Mouse (Mus musculus): ENCODE data around the gene Card14. TPM values are rescaled to one million over a fixed set of nuclear protein-coding genes. Genes with fewer than 3 reads are reported as not detected.
A peak's percentile ranks its signal among the peaks of the same experiment; 100 is the strongest.
"Not testable (repeated sequence)": the region's sequence is repeated elsewhere in the genome, so short reads cannot be mapped to it uniquely, and the experiment has no call there.

Card14 gene
- polyA plus RNA-seq, 1 experiment from 2014 or later, result 0.24 TPM

DNA sequence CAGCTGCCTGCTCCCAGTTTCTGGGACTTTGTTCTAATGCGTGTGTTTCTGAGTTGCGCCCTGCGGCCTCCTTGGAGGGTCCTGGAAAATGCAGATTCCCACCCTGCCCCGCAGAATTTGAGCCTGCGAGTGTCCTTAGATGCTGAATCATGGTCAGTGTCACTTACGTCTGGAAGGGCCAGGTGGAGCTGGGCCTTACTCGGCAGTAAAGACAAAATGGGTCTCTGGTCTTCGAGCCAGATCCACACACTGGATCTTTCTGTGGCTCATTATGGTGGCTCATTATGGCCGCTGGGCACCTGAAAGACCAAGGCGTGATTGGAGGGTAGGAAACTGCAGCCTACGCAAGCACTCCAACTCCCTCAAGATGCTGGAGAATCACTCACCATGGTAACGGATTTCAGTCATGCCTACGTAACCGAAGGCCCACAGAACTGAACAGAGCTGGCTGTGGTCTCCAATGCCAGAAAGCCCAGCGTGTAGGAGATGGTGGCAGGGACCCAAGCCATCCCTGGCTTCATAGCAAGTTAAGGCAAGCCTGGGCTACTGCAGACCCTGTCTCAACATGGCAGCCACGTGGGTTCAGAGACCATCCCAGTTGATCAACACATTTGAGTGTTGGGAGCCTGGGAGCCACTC lies 38.9 kb upstream of the Card14 start:
- no peaks in the 10 kb centered on the region for H3K9me3 ChIP-seq (replicated peaks; ENCODE audit: control insufficient read depth, low read length)
- WGBS (ENCODE audit: insufficient replicate concordance), result 68% methylated on average over 16 of the region's 16 CpGs
- H3K27me3 ChIP-seq (ENCODE audit: control insufficient read depth, insufficient read depth, low read depth, low read length), result no peaks in the 10 kb centered on the region
- ATAC-seq (ENCODE audit: low read depth), result no peak
- peak overlapping the region; percentile 79 for H3K4me3 ChIP-seq (ENCODE audit: low read depth, low read length)
- peak overlapping the region; percentile 80 for H3K9ac ChIP-seq (ENCODE audit: low read depth, low read length)
- H3K4me1 ChIP-seq (ENCODE audit: control insufficient read depth, low read depth, low read length), result peaks cover 12% of the 10 kb centered on the region
- H3K27ac ChIP-seq (ENCODE audit: low read length), result no peak overlapping the region
- H3K4me2 ChIP-seq (ENCODE audit: low read depth, low read length), result peak overlapping the region; percentile 98
- H3K36me3 ChIP-seq (ENCODE audit: control insufficient read depth, insufficient read depth), result no peaks in the 10 kb centered on the region; the same call in 1 of the 2 replicates

DNA sequence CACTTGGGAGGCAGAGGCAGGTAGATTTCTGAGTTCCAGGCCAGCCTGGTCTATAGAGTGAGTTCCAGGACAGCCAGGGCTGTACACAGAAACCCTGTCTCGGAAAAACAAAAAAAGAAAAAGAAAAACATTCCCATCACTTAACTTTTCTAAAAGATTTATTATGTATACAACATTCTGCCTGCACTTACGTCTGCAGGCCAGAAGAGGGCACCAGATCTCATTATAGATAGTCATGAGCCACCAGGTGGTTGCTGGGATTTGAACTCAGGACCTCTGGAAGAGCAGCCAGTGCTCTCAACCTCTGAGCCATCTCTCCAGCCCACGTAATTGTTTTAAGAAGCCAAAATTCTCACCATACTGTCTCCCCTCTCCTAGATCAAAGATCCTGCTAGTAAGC lies 35.1 kb upstream of the Card14 start:
- H3K9ac ChIP-seq (ENCODE audit: low read depth, low read length); H3K4me2 ChIP-seq (ENCODE audit: low read depth, low read length); H3K36me3 ChIP-seq (ENCODE audit: control insufficient read depth, insufficient read depth); H3K27ac ChIP-seq (ENCODE audit: low read length); H3K27me3 ChIP-seq (ENCODE audit: control insufficient read depth, insufficient read depth, low read depth, low read length); H3K9me3 ChIP-seq (replicated peaks; ENCODE audit: control insufficient read depth, low read length); H3K4me3 ChIP-seq (ENCODE audit: low read depth, low read length); ATAC-seq (ENCODE audit: low read depth); H3K4me1 ChIP-seq (ENCODE audit: control insufficient read depth, low read depth, low read length): not testable (repeated sequence)
- 55% methylated on average over 3 of the region's 3 CpGs for WGBS (ENCODE audit: insufficient replicate concordance)

DNA sequence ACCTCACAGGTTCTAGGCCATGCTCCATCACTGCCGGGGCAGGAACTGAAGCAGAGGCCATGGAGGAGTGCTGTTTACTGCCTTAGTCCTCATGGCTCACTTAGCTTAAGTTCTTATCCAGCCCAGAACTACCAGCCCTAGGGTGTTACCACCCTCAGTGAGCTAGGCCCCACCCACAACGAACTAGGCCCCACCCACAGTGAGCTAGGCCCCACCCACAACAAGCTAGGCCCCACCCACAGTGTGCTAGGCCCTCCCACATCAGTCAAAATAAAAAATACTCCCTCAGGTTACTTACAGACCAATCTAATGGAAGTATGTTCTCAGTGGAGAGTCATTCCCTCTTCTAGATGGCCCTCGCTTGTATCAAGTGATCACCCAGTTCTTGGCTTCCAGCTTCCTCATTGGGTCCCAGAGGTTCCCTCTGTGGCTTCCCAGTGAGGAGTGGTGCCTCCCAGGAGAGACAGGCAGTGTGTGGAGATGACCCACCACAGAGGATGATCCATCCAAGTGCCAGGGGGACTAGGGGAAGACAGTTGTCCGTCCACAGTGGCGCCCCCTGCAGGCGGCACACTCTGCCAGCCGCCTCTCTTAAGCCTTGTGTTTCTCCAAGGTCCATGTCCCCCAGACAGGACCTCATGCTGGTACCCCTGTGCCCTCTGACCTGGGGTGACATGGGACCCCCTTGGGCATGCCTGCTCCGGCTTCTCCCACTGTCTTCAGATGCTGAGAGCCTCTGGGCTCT lies 34.2 kb upstream of the Card14 start:
- no peak overlapping the region for H3K4me2 ChIP-seq (ENCODE audit: low read depth, low read length)
- peak; percentile 30; the same call in 1 of the 2 replicates for ATAC-seq (ENCODE audit: low read depth)
- 76% methylated on average over 8 of the region's 8 CpGs for WGBS (ENCODE audit: insufficient replicate concordance)
- H3K36me3 ChIP-seq (ENCODE audit: control insufficient read depth, insufficient read depth), result peaks cover 2% of the 10 kb centered on the region; the same call in 1 of the 2 replicates
- no peak overlapping the region for H3K4me3 ChIP-seq (ENCODE audit: low read depth, low read length)
- H3K27ac ChIP-seq (ENCODE audit: low read length), result no peak overlapping the region
- H3K9ac ChIP-seq (ENCODE audit: low read depth, low read length), result no peak overlapping the region
- H3K4me1 ChIP-seq (ENCODE audit: control insufficient read depth, low read depth, low read length), result peaks cover 2% of the 10 kb centered on the region
- H3K27me3 ChIP-seq (ENCODE audit: control insufficient read depth, insufficient read depth, low read depth, low read length), result no peaks in the 10 kb centered on the region
- no peaks in the 10 kb centered on the region for H3K9me3 ChIP-seq (replicated peaks; ENCODE audit: control insufficient read depth, low read length)

DNA sequence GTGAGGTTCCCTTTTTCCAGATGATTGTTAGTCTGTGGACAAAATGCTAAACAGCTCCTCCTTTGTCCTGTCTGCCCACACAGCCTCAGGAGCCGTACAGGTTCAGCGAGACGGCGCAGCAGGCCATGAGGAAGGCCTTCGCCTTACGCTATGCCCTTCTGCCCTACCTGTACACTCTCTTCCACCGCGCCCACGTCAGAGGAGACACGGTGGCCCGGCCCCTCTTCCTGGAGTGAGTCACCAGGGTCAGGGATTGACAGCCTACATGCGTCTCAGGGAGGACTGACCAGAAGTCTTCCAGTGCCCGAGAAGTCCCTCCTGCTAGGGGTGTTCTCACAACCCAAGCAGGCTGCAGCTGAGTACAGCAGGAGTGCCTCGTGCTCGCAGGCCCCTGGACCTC lies 26.5 kb upstream of the Card14 start:
- Histone ChIP-seq H3K9ac (ENCODE audit: low read depth, low read length) (no peak overlapping the region), H3K4me2 (ENCODE audit: low read depth, low read length) (no peak overlapping the region), H3K27ac (ENCODE audit: low read length) (no peak overlapping the region), H3K9me3 (replicated peaks; ENCODE audit: control insufficient read depth, low read length) (no peaks in the 10 kb centered on the region), H3K36me3 (ENCODE audit: control insufficient read depth, insufficient read depth) (no peaks in the 10 kb centered on the region), H3K4me3 (ENCODE audit: low read depth, low read length) (no peak overlapping the region), H3K4me1 (ENCODE audit: control insufficient read depth, low read depth, low read length) (no peaks in the 10 kb centered on the region), H3K27me3 (ENCODE audit: control insufficient read depth, insufficient read depth, low read depth, low read length) (no peaks in the 10 kb centered on the region)
- WGBS (ENCODE audit: insufficient replicate concordance), result 79% methylated on average over 15 of the region's 15 CpGs
- ATAC-seq (ENCODE audit: low read depth), result no peak; the same call in 1 of the 2 replicates

DNA sequence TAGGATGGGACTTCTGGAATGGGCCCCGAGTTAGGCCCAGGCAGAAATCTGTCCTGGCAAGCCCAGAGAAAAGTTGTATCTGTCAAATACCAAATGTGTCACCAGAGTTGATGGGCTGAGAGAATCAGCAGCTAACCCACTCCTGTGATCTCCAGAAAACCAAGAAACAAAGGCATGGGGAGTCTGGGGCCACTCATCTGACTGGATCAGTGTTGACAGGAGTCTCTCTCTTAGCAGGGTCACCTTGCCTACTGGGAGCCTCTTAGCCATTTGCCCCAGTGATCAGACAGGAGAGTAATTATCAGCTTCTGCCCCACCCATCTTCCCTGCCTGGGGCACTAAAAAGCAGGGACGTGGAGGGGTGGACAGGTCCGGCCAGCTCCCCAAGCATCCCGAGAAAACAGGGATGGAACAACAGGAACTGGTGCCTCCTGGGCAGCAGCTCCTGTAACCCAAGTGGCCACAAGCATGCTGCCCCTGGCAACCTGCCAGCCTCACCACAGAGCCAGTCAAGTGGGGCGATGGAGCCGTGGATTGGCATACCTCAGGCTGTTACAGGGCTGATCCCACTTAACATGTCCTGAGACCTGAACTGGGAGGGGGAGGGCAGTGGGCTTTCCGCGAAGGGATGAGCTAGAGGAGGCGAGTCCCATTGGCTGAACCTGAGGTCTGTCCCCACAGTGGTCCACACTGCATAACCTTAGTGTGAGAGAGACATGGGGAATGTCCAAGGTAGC lies 21.6 kb upstream of the Card14 start:
- no peaks in the 10 kb centered on the region for H3K27me3 ChIP-seq (ENCODE audit: control insufficient read depth, insufficient read depth, low read depth, low read length)
- H3K9ac ChIP-seq (ENCODE audit: low read depth, low read length), result no peak overlapping the region
- no peak overlapping the region for H3K4me3 ChIP-seq (ENCODE audit: low read depth, low read length)
- 63% methylated on average over 9 of the region's 9 CpGs for WGBS (ENCODE audit: insufficient replicate concordance)
- no peaks in the 10 kb centered on the region for H3K4me1 ChIP-seq (ENCODE audit: control insufficient read depth, low read depth, low read length)
- no peak overlapping the region for H3K27ac ChIP-seq (ENCODE audit: low read length)
- H3K9me3 ChIP-seq (replicated peaks; ENCODE audit: control insufficient read depth, low read length), result no peaks in the 10 kb centered on the region
- no peak overlapping the region for H3K4me2 ChIP-seq (ENCODE audit: low read depth, low read length)
- peaks cover 33% of the 10 kb centered on the region for H3K36me3 ChIP-seq (ENCODE audit: control insufficient read depth, insufficient read depth)
- no peak for ATAC-seq (ENCODE audit: low read depth)

DNA sequence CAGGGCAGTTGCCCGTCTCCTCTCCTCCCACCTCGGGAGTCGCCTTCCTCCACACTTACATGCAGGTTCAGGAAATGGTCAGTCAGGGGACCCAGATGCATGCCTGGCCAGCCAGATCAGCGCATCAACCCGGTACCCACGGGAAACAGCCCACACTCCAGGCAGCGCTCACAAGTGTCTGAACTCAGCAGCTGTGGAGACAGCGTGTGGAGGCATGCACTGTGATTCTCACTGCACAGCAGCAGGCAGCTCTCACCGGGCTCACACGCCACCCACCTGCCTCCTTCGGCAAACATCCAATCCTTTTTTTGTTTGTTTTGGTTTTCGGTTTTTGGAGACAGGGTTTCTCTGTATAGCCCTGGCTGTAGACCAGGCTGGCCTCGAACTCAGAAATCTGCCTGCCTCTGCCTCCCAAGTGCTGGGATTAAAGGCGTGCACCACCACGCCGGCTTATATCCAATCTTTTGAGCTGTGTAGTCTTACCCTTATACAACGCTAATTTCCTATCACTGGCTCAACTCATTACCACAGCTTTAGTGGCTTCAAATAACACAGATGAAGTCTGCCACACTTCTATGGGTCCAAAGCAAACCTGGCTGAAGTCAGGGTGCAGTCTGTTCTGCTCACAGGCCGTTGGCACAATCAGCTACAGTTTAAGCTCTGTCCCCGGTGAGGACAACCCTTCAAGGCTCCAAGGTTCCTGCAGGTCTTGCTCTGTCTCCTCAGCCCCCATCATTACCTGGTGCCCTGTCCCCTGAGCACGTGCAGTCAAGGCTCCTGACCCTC lies 20.2 kb upstream of the Card14 start:
- 80% methylated on average over 20 of the region's 20 CpGs for WGBS (ENCODE audit: insufficient replicate concordance)
- peaks cover 45% of the 10 kb centered on the region for H3K36me3 ChIP-seq (ENCODE audit: control insufficient read depth, insufficient read depth)

DNA sequence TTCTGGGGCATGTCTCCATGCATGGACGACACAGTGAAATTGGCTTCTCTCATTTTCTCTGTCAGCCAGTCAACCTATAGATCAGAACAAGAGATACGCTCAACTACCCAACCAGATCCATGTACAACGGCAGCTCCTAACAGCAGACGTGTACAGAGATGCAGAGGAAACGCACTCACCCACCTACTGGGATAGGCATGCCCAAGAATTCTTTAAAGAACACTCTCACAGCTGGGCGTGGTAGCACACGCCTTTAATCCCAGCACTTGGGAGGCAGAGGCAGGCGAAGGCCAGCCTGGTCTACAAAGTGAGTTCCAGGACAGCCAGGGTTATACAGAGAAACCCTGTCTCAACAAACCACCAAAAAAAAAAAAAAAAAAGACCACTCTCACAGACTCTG lies 14.7 kb upstream of the Card14 start:
- WGBS (ENCODE audit: insufficient replicate concordance), result 92% methylated on average over 8 of the region's 8 CpGs
- not testable (repeated sequence) for ATAC-seq (ENCODE audit: low read depth); H3K4me2 ChIP-seq (ENCODE audit: low read depth, low read length); H3K27ac ChIP-seq (ENCODE audit: low read length); H3K9ac ChIP-seq (ENCODE audit: low read depth, low read length); H3K4me3 ChIP-seq (ENCODE audit: low read depth, low read length); H3K9me3 ChIP-seq (replicated peaks; ENCODE audit: control insufficient read depth, low read length); H3K4me1 ChIP-seq (ENCODE audit: control insufficient read depth, low read depth, low read length); H3K27me3 ChIP-seq (ENCODE audit: control insufficient read depth, insufficient read depth, low read depth, low read length)
- H3K36me3 ChIP-seq (ENCODE audit: control insufficient read depth, insufficient read depth), result peaks cover 82% of the 10 kb centered on the region

More for the DNA sequence above, 20.2 kb upstream of the Card14 start:
- Histone ChIP-seq H3K9ac (ENCODE audit: low read depth, low read length) (no peak overlapping the region), H3K27me3 (ENCODE audit: control insufficient read depth, insufficient read depth, low read depth, low read length) (no peaks in the 10 kb centered on the region), H3K4me1 (ENCODE audit: control insufficient read depth, low read depth, low read length) (no peaks in the 10 kb centered on the region), H3K4me2 (ENCODE audit: low read depth, low read length) (no peak overlapping the region), H3K27ac (ENCODE audit: low read length) (no peak overlapping the region), H3K9me3 (replicated peaks; ENCODE audit: control insufficient read depth, low read length) (no peaks in the 10 kb centered on the region), H3K4me3 (ENCODE audit: low read depth, low read length) (no peak overlapping the region)
- no peak for ATAC-seq (ENCODE audit: low read depth)

DNA sequence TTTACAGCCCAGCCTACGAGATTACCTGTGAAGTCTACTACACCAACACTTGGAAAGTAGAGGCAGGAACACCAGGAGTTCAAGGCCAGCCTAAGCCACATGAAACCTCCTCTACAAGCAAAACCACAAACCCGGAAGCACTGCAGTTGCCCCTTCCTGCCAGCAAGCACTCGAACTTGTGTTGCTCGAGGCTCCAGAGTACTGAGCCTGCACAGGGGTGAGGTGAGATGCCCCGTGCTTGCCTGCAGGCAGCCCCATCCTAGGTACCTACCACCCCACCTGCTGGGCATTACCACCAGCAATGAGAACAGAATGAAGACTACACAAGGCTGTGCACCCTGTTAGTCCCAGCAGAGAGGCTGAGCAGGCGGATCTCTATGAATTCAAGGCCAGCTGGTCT lies 9.6 kb upstream of the Card14 start:
- no peaks in the 10 kb centered on the region for H3K9me3 ChIP-seq (replicated peaks; ENCODE audit: control insufficient read depth, low read length)
- peaks cover 14% of the 10 kb centered on the region for H3K4me1 ChIP-seq (ENCODE audit: control insufficient read depth, low read depth, low read length)
- H3K9ac ChIP-seq (ENCODE audit: low read depth, low read length), result no peak overlapping the region
- no peaks in the 10 kb centered on the region for H3K27me3 ChIP-seq (ENCODE audit: control insufficient read depth, insufficient read depth, low read depth, low read length)
- peak overlapping the region; percentile 83 for H3K4me2 ChIP-seq (ENCODE audit: low read depth, low read length)
- H3K27ac ChIP-seq (ENCODE audit: low read length), result no peak overlapping the region
- ATAC-seq (ENCODE audit: low read depth), result no peak
- 36% methylated on average over 6 of the region's 6 CpGs for whole genome bisulfite sequencing (ENCODE audit: insufficient replicate concordance)
- H3K36me3 ChIP-seq (ENCODE audit: control insufficient read depth, insufficient read depth), result peaks cover 40% of the 10 kb centered on the region
- H3K4me3 ChIP-seq (ENCODE audit: low read depth, low read length), result 0 out of 2 replicates have a peak overlapping the region, but pooled peaks have one; percentile 92
